Mouse (Mus musculus): ENCODE measurements around the gene Tmem115. TPM values are rescaled to one million over a fixed set of nuclear protein-coding genes. Genes with fewer than 3 reads are reported as not detected.

Gene Tmem115
- total RNA-seq, 2 experiments from 2014 or later = 22.1 to 22.8 TPM

Other genes starting within 250 kb of the Tmem115 start
- gene Mapkapk3, start 244.1 kb upstream of the Tmem115 start, total RNA-seq (2021) = 10 to 100 TPM; 18.3 to 18.9 TPM
- 100 to 1,000 TPM; 146 to 176 TPM for gene Cish, start 237.9 kb upstream of the Tmem115 start, total RNA-seq (2021)
- 10 to 100 TPM; 13.0 to 15.0 TPM for gene Hemk1, start 195.6 kb upstream of the Tmem115 start, total RNA-seq (2021)
- 1 to 10 TPM; 4.6 to 5.8 TPM for gene 6430571L13Rik, start 193.3 kb upstream of the Tmem115 start, total RNA-seq (2021)
- 10 to 100 TPM; 21.2 to 23.1 TPM for gene Cacna2d2, start 134.3 kb upstream of the Tmem115 start, total RNA-seq (2021)
- 1 to 10 TPM; 6.6 to 7.2 TPM for gene Cyb561d2, start 8.2 kb downstream of the Tmem115 start, total RNA-seq (2021)
- 10 to 100 TPM; 12.0 TPM for gene Nprl2, start 8.3 kb downstream of the Tmem115 start, total RNA-seq (2021)
- under 1 TPM; 0.26 to 0.32 TPM for gene Zmynd10, start 13.4 kb downstream of the Tmem115 start, total RNA-seq (2021)
- gene Rassf1, start 17.6 kb downstream of the Tmem115 start, total RNA-seq (2021) = 10 to 100 TPM; 38.8 to 39.4 TPM
- gene Tusc2, start 29.3 kb downstream of the Tmem115 start, total RNA-seq (2021) = 10 to 100 TPM; 22.3 to 24.0 TPM
- gene Hyal2, start 34.0 kb downstream of the Tmem115 start, total RNA-seq (2021) = 10 to 100 TPM; 43.4 to 49.7 TPM
- gene Hyal1, start 43.0 kb downstream of the Tmem115 start, total RNA-seq (2021) = 1 to 10 TPM; 3.4 to 4.7 TPM
- gene Naa80, start 44.9 kb downstream of the Tmem115 start, total RNA-seq (2021) = 10 to 100 TPM; 12.2 to 12.4 TPM
- gene Hyal3, start 46.9 kb downstream of the Tmem115 start, total RNA-seq (2021) = 1 to 10 TPM in 1 of 2 experiments, under 1 TPM in 1; 0.74 to 1.1 TPM
- 10 to 100 TPM; 41.6 to 44.4 TPM for gene Ifrd2, start 53.7 kb downstream of the Tmem115 start, total RNA-seq (2021)
- 10 to 100 TPM; 16.2 to 18.8 TPM for gene Sema3b, start 75.3 kb downstream of the Tmem115 start, total RNA-seq (2021)
- gene Gnai2, start 101.4 kb downstream of the Tmem115 start, total RNA-seq (2021) = 100 to 1,000 TPM; 462 to 469 TPM
- gene Slc38a3, start 135.6 kb downstream of the Tmem115 start, total RNA-seq (2021) = 1 to 10 TPM; 8.0 to 8.1 TPM
- gene Gnat1, start 145.8 kb downstream of the Tmem115 start, total RNA-seq (2021) = not detected
- gene Sema3f, start 176.5 kb downstream of the Tmem115 start, total RNA-seq (2021) = 10 to 100 TPM; 18.7 to 20.9 TPM
- 10 to 100 TPM; 65.4 to 73.1 TPM for gene Rbm5, start 237.1 kb downstream of the Tmem115 start, total RNA-seq (2021)

Data from heart, postnatal 4 days (tissue).